Mouse (Mus musculus) small intestine, adult 2 months (tissue): ENCODE measurements around the gene Pspn.

Experiments used
- CTCF ChIP-seq: fragments of 200-500 bp; IDR thresholded peaks from 2 replicates; pipeline ENCODE4 v1.5.1; 2012; ENCODE audit warnings: low read depth, mild to moderate bottlenecking, control low read depth, inconsistent platforms, low read length, moderate library complexity, mixed read lengths; ENCODE audit not compliant: insufficient replicate concordance, insufficient read length; ENCODE audit errors: extremely low read depth
- POLR2A ChIP-seq: fragments of 200-500 bp; IDR thresholded peaks from 2 replicates; pipeline ENCODE4 v1.6.1; 2012; ENCODE audit warnings: low read depth, mild to moderate bottlenecking, control low read depth, inconsistent platforms, low read length, moderate library complexity

DNA sequence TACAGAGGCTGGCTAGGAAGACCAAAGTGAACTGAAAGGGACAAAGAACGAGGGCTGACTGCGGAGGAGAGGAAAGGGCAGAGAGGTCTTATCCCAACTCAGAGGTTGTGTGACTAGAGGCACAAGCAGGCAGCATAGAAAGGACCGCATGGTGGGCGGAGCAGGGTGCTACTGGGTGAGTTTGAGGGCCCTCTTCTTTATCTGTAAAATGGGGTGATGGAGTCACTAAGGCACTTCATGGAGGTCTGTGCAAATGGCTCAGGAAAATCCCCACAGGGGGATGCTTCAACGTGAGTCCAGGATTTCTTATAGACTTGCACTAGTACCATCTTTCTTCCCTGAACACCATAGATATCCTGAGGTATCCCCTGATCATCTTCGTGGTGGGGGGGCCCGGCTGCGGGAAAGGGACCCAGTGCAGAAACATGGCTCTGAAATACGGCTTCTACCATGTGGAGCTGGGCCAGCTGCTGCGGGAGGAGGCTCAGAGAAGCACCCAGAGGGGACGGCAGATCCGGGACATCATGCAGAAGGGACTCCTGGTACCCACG is 12.5 kb upstream of the Pspn start:
- TF ChIP-seq CTCF (no peak), POLR2A (no peak)
